Mouse (Mus musculus): Measurements from ENCODE around the gene Slc5a4b. TPM values are rescaled to one million over a fixed set of nuclear protein-coding genes. Genes with fewer than 3 reads are reported as not detected.

The Slc5a4b gene
- polyA plus RNA-seq, 1 experiment, result not detected

- H3K4me3 ChIP-seq (ENCODE audit: insufficient read depth, poor library complexity, severe bottlenecking), result no peak overlapping the region
- peaks cover 7% of the 10 kb centered on the region for H3K27me3 ChIP-seq (ENCODE audit: control insufficient read depth, insufficient read depth, insufficient read length)
- TF ChIP-seq MAX (IDR thresholded peaks at IDR 0.05), result no peak
- no peak for TF ChIP-seq FOSL1 (IDR thresholded peaks at IDR 0.05; ENCODE audit: insufficient read depth, low read length, poor library complexity, severe bottlenecking)
- TF ChIP-seq USF1 (IDR thresholded peaks at IDR 0.05; ENCODE audit: low read depth), result no peak
- TF ChIP-seq CEBPB (IDR thresholded peaks at IDR 0.05; ENCODE audit: low read depth), result no peak
- no peak for TF ChIP-seq MYOD1 (IDR thresholded peaks at IDR 0.05; ENCODE audit: control insufficient read depth, insufficient read length, low read depth)
- TF ChIP-seq MYOG (IDR thresholded peaks at IDR 0.05; ENCODE audit: control insufficient read depth, extremely low read depth, insufficient read length), result no peak
- no peak for TF ChIP-seq CTCF (IDR thresholded peaks at IDR 0.05; ENCODE audit: control insufficient read depth, insufficient read depth, insufficient read length)
- no peaks in the 10 kb centered on the region for H3K36me3 ChIP-seq (ENCODE audit: control insufficient read depth, insufficient read depth)
- no peaks in the 10 kb centered on the region for H3K79me3 ChIP-seq (ENCODE audit: low read depth)
- H3ac ChIP-seq (ENCODE audit: control insufficient read depth, insufficient read length, low read depth), result no peak overlapping the region
- no peaks in the 10 kb centered on the region for H3K79me2 ChIP-seq (ENCODE audit: control insufficient read depth, insufficient read depth)
Observed at GRCm38 (mm10) chr10:76146846-76147245, 36.1 kb upstream of the Slc5a4b start.

DNA sequence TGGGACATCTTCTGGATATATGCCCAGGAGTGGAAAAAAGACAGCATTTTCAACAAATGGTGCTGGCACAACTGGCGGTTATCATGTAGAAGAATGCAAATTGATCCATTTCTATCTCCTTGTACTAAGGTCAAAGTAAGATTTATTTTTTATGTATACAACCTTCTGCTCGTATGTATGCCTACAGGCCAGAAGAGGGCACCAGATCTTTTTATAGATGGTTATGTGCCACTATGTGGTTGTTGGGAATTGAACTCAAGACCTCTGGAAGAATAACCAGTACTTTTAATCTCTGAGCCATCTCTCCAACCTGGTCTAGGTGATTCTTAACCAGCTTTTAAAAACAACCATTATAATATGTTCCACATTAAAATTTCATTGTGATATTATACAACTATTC lies 25.6 kb upstream of the Slc5a4b start:
- Histone ChIP-seq H3ac (ENCODE audit: control insufficient read depth, insufficient read length, low read depth) (no peak overlapping the region), H3K27me3 (ENCODE audit: control insufficient read depth, insufficient read depth, insufficient read length) (peaks cover 9% of the 10 kb centered on the region), H3K79me2 (ENCODE audit: control insufficient read depth, insufficient read depth) (no peaks in the 10 kb centered on the region), H3K79me3 (ENCODE audit: low read depth) (no peaks in the 10 kb centered on the region), H3K36me3 (ENCODE audit: control insufficient read depth, insufficient read depth) (no peaks in the 10 kb centered on the region), H3K4me3 (ENCODE audit: insufficient read depth, poor library complexity, severe bottlenecking) (no peak overlapping the region)
- no peak for TF ChIP-seq MYOD1 (IDR thresholded peaks at IDR 0.05; ENCODE audit: control insufficient read depth, insufficient read length, low read depth)
- TF ChIP-seq USF1 (IDR thresholded peaks at IDR 0.05; ENCODE audit: low read depth), result no peak
- TF ChIP-seq MAX (IDR thresholded peaks at IDR 0.05), result no peak
- TF ChIP-seq CEBPB (IDR thresholded peaks at IDR 0.05; ENCODE audit: low read depth), result no peak
- no peak for TF ChIP-seq CTCF (IDR thresholded peaks at IDR 0.05; ENCODE audit: control insufficient read depth, insufficient read depth, insufficient read length)
- TF ChIP-seq FOSL1 (IDR thresholded peaks at IDR 0.05; ENCODE audit: insufficient read depth, low read length, poor library complexity, severe bottlenecking), result no peak

GRCm38 (mm10) chr10:76132506-76132905 lies 21.7 kb upstream of the Slc5a4b start:
- no peaks in the 10 kb centered on the region for H3K79me2 ChIP-seq (ENCODE audit: control insufficient read depth, insufficient read depth)
- H3K27me3 ChIP-seq (ENCODE audit: control insufficient read depth, insufficient read depth, insufficient read length), result peaks cover 9% of the 10 kb centered on the region
- TF ChIP-seq MAX (IDR thresholded peaks at IDR 0.05) (no peak), MYOD1 (IDR thresholded peaks at IDR 0.05; ENCODE audit: control insufficient read depth, insufficient read length, low read depth) (no peak), MYOG (IDR thresholded peaks at IDR 0.05; ENCODE audit: control insufficient read depth, extremely low read depth, insufficient read length) (no peak), FOSL1 (IDR thresholded peaks at IDR 0.05; ENCODE audit: insufficient read depth, low read length, poor library complexity, severe bottlenecking) (no peak), CTCF (IDR thresholded peaks at IDR 0.05; ENCODE audit: control insufficient read depth, insufficient read depth, insufficient read length) (no peak), USF1 (IDR thresholded peaks at IDR 0.05; ENCODE audit: low read depth) (no peak), CEBPB (IDR thresholded peaks at IDR 0.05; ENCODE audit: low read depth) (no peak)
- H3K36me3 ChIP-seq (ENCODE audit: control insufficient read depth, insufficient read depth), result no peaks in the 10 kb centered on the region
- no peak overlapping the region for H3K4me3 ChIP-seq (ENCODE audit: insufficient read depth, poor library complexity, severe bottlenecking)
- no peaks in the 10 kb centered on the region for H3K79me3 ChIP-seq (ENCODE audit: low read depth)
- H3ac ChIP-seq (ENCODE audit: control insufficient read depth, insufficient read length, low read depth), result no peak overlapping the region

DNA sequence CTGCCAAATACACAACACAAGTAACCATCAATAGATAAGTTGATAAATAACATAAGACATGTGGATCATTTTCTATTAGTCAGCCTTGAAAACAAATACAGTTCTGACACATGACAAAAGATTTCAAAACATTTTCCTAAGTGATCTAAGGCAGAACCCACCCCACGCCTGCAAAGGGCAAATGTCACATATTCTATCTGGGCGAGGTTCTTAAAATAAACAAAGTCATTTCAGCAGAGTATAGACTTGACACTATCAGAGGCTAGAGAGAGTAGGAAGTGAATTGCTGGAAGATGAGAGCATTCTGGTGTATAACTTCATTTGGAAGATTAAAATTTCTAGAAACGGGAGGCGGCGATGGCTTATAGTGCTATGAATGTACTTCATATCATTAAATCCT lies 10.7 kb upstream of the Slc5a4b start:
- no peaks in the 10 kb centered on the region for H3K27me3 ChIP-seq (ENCODE audit: control insufficient read depth, insufficient read depth, insufficient read length)
- H3K79me2 ChIP-seq (ENCODE audit: control insufficient read depth, insufficient read depth), result no peaks in the 10 kb centered on the region
- no peaks in the 10 kb centered on the region for H3K79me3 ChIP-seq (ENCODE audit: low read depth)
- H3ac ChIP-seq (ENCODE audit: control insufficient read depth, insufficient read length, low read depth), result no peak overlapping the region
- H3K36me3 ChIP-seq (ENCODE audit: control insufficient read depth, insufficient read depth), result no peaks in the 10 kb centered on the region
- TF ChIP-seq MAX (IDR thresholded peaks at IDR 0.05) (no peak), FOSL1 (IDR thresholded peaks at IDR 0.05; ENCODE audit: insufficient read depth, low read length, poor library complexity, severe bottlenecking) (no peak), MYOG (IDR thresholded peaks at IDR 0.05; ENCODE audit: control insufficient read depth, extremely low read depth, insufficient read length) (no peak), USF1 (IDR thresholded peaks at IDR 0.05; ENCODE audit: low read depth) (no peak), CEBPB (IDR thresholded peaks at IDR 0.05; ENCODE audit: low read depth) (no peak), CTCF (IDR thresholded peaks at IDR 0.05; ENCODE audit: control insufficient read depth, insufficient read depth, insufficient read length) (no peak), MYOD1 (IDR thresholded peaks at IDR 0.05; ENCODE audit: control insufficient read depth, insufficient read length, low read depth) (no peak)
- no peak overlapping the region for H3K4me3 ChIP-seq (ENCODE audit: insufficient read depth, poor library complexity, severe bottlenecking)

DNA sequence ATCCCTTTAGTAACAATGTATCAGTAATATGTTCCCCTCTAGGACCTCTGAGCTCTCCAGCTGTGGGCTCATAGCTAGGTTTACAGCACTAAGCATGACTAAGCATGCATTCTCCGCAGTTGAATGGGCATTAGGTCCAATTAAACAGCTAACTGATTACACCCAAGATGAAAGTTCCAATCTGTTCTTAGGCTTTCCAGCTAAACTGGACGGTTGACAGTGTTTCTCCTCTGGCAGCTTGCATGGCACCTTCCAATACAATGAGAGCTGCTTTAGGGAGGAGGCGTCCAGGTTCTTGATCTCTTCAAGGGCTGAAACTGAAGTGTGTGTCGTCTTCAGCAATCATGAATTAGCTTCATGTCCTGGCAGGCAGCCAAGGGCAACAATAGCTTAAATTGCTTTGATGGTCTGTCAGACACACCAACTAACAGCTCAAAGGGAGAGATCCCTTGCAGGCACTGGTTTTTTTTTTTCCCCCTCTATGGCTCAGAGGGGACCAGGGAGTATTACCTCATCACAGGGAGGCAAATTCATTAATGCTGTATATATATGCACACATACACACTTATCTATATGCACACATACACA lies 9.5 kb upstream of the Slc5a4b start:
- Histone ChIP-seq H3ac (ENCODE audit: control insufficient read depth, insufficient read length, low read depth) (no peak overlapping the region), H3K27me3 (ENCODE audit: control insufficient read depth, insufficient read depth, insufficient read length) (no peaks in the 10 kb centered on the region), H3K4me3 (ENCODE audit: insufficient read depth, poor library complexity, severe bottlenecking) (no peak overlapping the region), H3K79me3 (ENCODE audit: low read depth) (no peaks in the 10 kb centered on the region), H3K36me3 (ENCODE audit: control insufficient read depth, insufficient read depth) (no peaks in the 10 kb centered on the region), H3K79me2 (ENCODE audit: control insufficient read depth, insufficient read depth) (no peaks in the 10 kb centered on the region)
- TF ChIP-seq CEBPB (IDR thresholded peaks at IDR 0.05; ENCODE audit: low read depth), result no peak
- TF ChIP-seq USF1 (IDR thresholded peaks at IDR 0.05; ENCODE audit: low read depth), result no peak
- TF ChIP-seq MYOG (IDR thresholded peaks at IDR 0.05; ENCODE audit: control insufficient read depth, extremely low read depth, insufficient read length), result no peak
- no peak for TF ChIP-seq MYOD1 (IDR thresholded peaks at IDR 0.05; ENCODE audit: control insufficient read depth, insufficient read length, low read depth)
- TF ChIP-seq CTCF (IDR thresholded peaks at IDR 0.05; ENCODE audit: control insufficient read depth, insufficient read depth, insufficient read length), result no peak

DNA sequence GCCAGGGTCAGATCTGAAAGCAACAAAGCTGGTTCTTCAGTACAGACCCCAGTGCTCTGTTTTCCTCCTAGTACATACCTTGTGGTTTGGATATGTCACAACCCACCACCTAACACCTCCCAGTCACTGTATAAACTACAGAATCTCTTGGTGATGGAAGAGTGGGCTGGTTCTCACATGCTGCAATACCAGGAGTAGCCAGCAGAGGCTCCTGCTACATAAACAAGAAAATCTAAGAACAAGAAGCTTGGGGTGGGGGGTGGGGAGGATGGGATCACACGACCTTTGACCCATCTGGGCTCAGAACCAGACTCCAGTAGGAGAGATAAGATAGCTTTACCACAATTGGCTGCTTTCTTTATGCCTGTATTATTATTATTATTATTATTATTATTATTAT lies 8.0 kb upstream of the Slc5a4b start:
- no peaks in the 10 kb centered on the region for H3K79me2 ChIP-seq (ENCODE audit: control insufficient read depth, insufficient read depth)
- H3ac ChIP-seq (ENCODE audit: control insufficient read depth, insufficient read length, low read depth), result no peak overlapping the region
- H3K4me3 ChIP-seq (ENCODE audit: insufficient read depth, poor library complexity, severe bottlenecking), result no peak overlapping the region
- no peaks in the 10 kb centered on the region for H3K79me3 ChIP-seq (ENCODE audit: low read depth)
- H3K27me3 ChIP-seq (ENCODE audit: control insufficient read depth, insufficient read depth, insufficient read length), result no peaks in the 10 kb centered on the region
- H3K36me3 ChIP-seq (ENCODE audit: control insufficient read depth, insufficient read depth), result no peaks in the 10 kb centered on the region
- TF ChIP-seq CTCF (IDR thresholded peaks at IDR 0.05; ENCODE audit: control insufficient read depth, insufficient read depth, insufficient read length) (no peak), MAX (IDR thresholded peaks at IDR 0.05) (no peak), MYOG (IDR thresholded peaks at IDR 0.05; ENCODE audit: control insufficient read depth, extremely low read depth, insufficient read length) (no peak)

Data from C2C12 (cell line).